Mouse (Mus musculus): ENCODE data around the gene Cox7a2l.

The Cox7a2l gene

DNA sequence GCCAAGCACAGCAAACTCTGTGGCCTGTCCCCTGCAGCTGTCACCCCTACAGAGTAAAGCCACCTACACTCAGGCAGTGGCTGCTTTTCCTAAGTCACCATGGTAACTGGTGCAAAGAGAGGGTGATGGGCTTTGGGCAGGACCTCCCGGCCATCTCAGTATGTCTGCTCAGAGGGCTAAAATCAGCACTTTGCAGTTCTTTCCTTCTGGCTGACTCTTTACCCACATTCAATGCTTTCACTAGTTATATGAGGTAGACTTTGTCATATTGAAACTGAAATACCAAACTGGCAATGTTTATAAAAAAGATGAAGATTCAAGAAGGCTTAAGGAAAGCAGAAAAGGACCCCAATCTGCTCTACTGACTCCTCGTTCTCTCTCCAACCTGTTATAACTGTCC lies 33.3 kb downstream of the Cox7a2l start:
- POLR2A ChIA-PET: interaction anchor here in 2 of 4 experiments (0.6 to 1.7 kb wide), 2 partner anchors 16 to 39 kb away, joined by 4 to 5 read pairs; no protein-coding TSS in a partner anchor
- CTCF ChIA-PET: no interaction called here

DNA sequence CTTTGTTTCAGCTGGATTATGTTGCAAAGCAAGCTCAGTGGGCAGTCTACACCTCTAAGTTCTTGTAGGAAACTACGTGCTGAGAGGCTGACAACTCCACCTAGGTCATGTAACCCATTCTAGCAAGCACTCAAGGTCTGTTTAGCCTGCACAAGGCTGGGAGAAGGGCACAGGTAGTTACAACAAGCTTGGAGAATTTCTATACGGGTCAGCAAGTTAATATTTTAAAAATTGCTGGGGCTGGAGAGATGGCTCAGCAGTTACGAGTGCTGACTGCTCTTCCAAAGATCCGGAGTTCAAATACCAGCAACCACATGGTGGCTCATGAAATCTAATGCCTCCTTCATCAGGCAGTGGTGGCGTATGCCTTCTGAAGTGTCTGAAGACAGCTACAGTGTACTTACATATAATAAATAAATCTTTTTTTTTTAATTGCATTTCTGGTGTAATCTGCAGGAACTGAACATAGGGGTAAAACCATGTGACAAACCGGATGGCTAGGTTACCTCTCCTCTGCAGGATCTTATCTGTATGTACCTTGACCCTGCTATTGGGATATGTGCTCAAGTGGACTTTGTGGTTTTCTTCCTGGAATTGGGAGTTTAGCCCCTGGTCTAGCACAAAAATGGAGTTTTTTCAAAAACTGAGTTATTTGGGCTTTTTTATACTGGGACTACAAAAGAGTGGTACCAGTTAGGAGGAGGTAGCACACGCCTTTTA lies 34.2 kb downstream of the Cox7a2l start:
- POLR2A ChIA-PET: interaction anchor here in 3 of 4 experiments (0.5 to 1.7 kb wide), 10 partner anchors 11 to 261 kb away, joined by 3 to 5 read pairs (median 3); no protein-coding TSS in a partner anchor
- CTCF ChIA-PET: no interaction called here

- CTCF ChIA-PET: interaction anchor here in 1 of 4 experiments (1.2 kb wide), 1 partner anchor 40 kb away, joined by 3 read pairs; no protein-coding TSS in a partner anchor
- POLR2A ChIA-PET: interaction anchor here in 1 of 4 experiments (1.2 kb wide), 1 partner anchor 17 kb away, joined by 3 read pairs; no protein-coding TSS in a partner anchor
Measured at GRCm38 (mm10) chr17:83481551-83481950, 35.6 kb downstream of the Cox7a2l start.

DNA sequence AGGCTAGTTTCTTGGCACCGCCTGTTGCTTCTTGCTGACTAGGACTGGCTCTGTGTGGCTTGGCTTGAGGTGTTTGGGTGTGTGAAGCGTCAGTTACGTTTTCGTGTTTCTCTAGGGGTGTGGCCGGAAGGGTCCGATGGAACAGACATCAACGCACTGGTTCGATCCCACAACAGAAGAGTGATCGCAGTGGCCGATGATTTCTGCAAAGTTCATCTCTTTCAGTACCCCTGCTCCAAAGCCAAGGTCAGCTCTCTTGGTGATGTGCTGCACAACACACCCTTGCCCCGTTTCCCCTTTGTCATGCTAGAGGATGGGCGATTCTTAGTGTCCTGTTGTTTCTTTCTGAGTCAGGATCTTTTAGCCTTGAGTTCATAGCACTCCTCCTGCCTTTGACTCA lies 40.0 kb downstream of the Cox7a2l start:
- CTCF ChIA-PET: interaction anchor here in 3 of 4 experiments (0.6 to 0.9 kb wide), 3 partner anchors 100 to 135 kb away, joined by 3 read pairs; no protein-coding TSS in a partner anchor
- POLR2A ChIA-PET: interaction anchor here (0.5 to 3.0 kb wide), 27 partner anchors 7 to 1483 kb away, joined by 3 to 23 read pairs (median 5); no protein-coding TSS in a partner anchor

GRCm38 (mm10) chr17:83469586-83469985 lies 47.5 kb downstream of the Cox7a2l start:
- ChIA-PET POLR2A (interaction anchor here in 3 of 4 experiments (0.8 to 5.0 kb wide), 15 partner anchors 8 to 327 kb away, joined by 3 to 27 read pairs (median 4); no protein-coding TSS in a partner anchor), CTCF (no interaction called here)

- ChIA-PET CTCF (interaction anchor here in 1 of 4 experiments (1.0 kb wide), 1 partner anchor 145 kb away, joined by 3 read pairs; no protein-coding TSS in a partner anchor), POLR2A (interaction anchor here in 3 of 4 experiments (0.6 to 5.0 kb wide), 20 partner anchors 8 to 1518 kb away, joined by 3 to 23 read pairs (median 4); no protein-coding TSS in a partner anchor)
Measured at GRCm38 (mm10) chr17:83466697-83467251, 50.4 kb downstream of the Cox7a2l start.

DNA sequence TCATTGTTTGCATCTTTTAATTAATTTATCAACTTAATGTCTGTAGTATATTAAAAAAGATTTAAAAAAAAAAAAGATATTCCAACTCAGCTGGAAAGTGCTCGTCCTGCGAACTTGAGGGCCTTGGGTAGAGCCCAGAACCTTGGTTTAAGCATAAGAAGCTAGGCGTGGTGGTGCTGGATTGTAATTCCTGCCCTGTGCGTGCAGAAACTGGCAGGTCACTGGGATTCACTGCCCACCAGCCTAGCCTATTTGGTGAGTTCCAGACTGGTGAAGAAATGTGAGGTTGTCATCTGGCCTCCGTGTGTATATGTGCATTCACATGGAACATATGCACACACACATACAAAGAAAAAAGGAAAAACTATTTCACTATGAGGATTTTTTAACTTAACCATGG lies 51.2 kb downstream of the Cox7a2l start:
- CTCF ChIA-PET: no interaction called here
- POLR2A ChIA-PET: interaction anchor here in 1 of 4 experiments (0.9 to 5.0 kb wide), 6 partner anchors 12 to 60 kb away, joined by 3 to 23 read pairs (median 4); no protein-coding TSS in a partner anchor

- POLR2A ChIA-PET: interaction anchor here in 3 of 4 experiments (0.6 to 4.9 kb wide), 5 partner anchors 9 to 41 kb away, joined by 3 to 27 read pairs (median 4); no protein-coding TSS in a partner anchor
- CTCF ChIA-PET: interaction anchor here in 1 of 4 experiments (0.6 kb wide), 1 partner anchor 26 kb away, joined by 7 read pairs; no protein-coding TSS in a partner anchor
Measured at GRCm38 (mm10) chr17:83457271-83457670, 59.9 kb downstream of the Cox7a2l start.

- CTCF ChIA-PET: interaction anchor here in 1 of 4 experiments (0.6 kb wide), 1 partner anchor 146 kb away, joined by 3 read pairs; no protein-coding TSS in a partner anchor
- POLR2A ChIA-PET: interaction anchor here in 1 of 4 experiments (0.9 to 1.3 kb wide), 3 partner anchors 9 to 14 kb away, joined by 3 to 4 read pairs (median 3); no protein-coding TSS in a partner anchor
Measured at GRCm38 (mm10) chr17:83453587-83453986, 63.5 kb downstream of the Cox7a2l start.

DNA sequence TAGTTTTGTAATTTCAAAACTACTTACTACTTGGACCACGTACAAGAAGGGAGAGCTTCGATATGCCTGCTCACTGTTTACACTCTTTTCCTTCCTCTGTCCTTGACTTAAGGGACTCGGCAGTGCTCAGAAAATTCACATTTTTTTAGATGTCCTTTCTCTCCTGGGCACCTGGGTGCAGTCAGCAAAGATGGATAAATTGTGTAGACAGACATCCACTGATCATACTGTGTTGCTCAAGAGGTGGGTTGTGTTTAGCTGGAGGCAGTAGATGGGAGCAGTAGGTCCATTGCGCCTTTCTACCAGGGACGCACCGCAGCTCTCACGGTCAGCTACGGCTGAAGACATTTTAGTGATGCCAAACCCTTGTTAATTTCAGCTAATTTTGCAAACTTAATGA lies 64.7 kb downstream of the Cox7a2l start:
- CTCF ChIA-PET: no interaction called here
- POLR2A ChIA-PET: interaction anchor here in 1 of 4 experiments (0.9 to 1.4 kb wide), 4 partner anchors 11 to 56 kb away, joined by 3 to 5 read pairs (median 4); no protein-coding TSS in a partner anchor
